Mouse (Mus musculus) c-Kit-negative CD71-positive TER-119-positive erythroid progenitor cells, embryonic 14.5 days (primary cell): ENCODE measurements around the gene Ppp1r18.
"Not testable (repeated sequence)": the region's sequence is repeated elsewhere in the genome, so short reads cannot be mapped to it uniquely, and the experiment has no call there.

ENCODE experiments used
- DNase-seq: peaks from one replicate; pipeline ENCODE4 v3.0.0-alpha.2; 2013; ENCODE audit warnings: low read depth, low spot score

Gene Ppp1r18

DNA sequence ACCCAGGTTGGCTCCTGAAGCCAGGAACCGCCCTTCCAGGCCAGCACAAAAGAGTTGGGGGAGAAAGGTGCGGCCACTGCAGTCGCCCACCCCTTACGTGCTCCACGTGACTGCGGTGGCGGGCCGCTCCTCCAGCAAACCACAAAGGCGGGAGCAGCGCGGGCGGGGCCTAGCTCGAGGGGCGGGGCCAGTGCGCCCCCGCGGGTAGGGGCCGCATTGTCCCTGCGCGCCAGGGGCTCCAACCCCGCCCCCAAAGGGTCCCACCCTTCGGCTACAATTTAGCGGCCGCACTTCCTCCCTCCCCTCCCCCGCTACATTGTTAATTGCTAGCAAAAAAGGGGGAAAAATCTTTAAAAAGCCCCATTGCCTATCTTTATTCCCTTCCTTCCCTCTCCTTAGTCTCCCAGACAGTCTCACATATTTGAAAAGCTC lies 28.4 kb upstream of the Ppp1r18 start:
- DNase-seq: no peak

DNA sequence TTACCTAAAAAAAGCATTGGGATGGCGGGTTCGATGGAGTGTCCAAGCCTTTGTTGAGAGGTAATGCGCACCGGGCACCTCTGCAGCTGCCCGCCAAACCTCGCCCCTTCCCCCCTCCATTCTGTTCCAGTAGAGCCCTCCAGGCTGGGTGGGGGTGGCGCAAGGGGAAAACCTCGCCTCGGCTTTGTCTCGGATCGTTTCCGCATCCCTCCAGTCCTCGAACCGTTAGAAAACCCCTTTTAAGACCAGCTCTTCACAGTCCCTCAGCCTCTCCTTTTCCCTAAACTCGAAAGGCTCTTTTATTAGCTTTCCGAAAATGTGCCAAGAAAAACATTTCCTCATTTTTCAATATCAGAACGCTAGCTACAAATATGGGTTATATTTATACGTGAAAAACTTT lies 27.9 kb upstream of the Ppp1r18 start:
- DNase-seq: no peak

DNA sequence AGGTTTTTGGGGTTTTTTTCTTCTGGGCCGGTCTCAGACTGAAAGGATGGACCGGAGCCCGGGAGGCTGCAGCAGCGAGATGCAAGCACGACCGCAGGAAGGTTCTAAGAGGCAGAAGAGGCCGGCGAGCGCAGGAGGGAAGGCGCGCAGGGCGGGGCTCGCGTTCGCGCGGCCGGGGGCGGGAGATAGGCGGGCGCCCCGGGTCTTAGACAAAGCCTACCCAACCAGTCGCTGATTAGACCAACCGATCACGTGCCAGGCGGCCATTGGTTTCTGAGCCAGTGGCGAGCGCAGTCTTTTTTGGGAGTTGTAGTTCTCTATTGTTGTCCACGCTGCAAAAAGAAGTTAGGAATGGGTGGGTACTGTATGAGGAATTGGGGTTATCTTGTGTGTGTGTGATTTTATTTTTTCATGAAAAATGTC lies 27.3 kb upstream of the Ppp1r18 start, which contains the start of gene Tubb5:
Gene Tubb5 (minus strand): TSS at position 185 of the 423 bp plus-strand sequence.
- DNase-seq: peak; percentile 89

DNA sequence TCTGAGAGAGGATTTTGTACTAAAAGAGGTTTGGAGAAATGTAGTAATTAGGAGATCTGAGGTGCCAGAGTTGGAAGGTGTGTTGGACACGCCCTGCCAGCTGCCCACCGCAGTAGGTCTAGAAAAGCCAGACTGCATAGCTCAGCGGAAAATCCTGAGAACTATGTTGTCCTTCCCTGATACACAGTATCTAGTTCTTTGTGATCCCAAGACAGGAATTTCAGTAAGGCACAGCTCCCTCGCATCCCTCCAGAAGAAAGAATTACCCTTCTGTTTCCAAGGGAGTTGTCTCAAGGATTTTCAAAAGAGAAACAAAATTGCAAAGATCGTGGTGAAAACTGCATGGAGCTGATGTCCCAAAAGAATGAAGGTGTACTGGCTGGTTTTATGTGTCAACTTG lies 26.8 kb upstream of the Ppp1r18 start:
- DNase-seq: no peak

DNA sequence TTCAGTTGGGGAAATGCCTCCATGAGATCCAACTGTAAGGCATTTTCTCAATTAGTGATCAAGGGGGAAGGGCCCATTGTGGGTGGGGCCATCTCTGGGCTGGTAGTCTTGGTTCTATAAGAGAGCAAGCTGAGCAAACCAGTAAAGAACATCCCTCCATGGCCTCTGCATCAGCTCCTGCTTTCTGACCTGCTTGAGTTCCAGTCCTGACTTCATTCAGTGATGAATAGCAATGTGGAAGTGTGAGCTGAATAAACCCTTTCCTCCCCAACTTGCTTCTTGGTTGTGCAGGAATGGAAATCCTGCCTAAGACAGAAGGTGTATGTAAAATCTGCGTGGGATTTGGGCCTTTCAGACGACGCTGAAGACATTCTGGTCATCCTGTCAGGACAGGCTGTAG lies 26.4 kb upstream of the Ppp1r18 start:
- DNase-seq: not testable (repeated sequence)

DNA sequence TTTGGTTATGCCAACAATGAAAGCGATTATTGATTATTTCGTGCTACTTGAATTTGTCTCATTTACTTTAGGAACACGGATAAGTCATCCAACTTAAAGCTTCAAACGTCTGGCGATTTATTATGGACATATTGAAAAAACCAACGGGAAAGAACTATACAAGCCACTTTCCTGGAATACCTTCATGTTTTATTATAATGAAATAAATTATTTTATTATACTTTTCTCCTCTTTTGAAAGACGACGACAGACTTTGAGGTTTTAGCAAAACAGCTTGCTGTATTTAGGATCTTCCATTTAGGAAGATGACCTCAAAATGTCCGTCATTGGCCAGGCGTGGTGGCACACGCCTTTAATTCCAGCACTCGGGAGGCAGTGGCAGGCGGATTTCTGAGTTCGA lies 24.8 kb upstream of the Ppp1r18 start:
- DNase-seq: no peak

DNA sequence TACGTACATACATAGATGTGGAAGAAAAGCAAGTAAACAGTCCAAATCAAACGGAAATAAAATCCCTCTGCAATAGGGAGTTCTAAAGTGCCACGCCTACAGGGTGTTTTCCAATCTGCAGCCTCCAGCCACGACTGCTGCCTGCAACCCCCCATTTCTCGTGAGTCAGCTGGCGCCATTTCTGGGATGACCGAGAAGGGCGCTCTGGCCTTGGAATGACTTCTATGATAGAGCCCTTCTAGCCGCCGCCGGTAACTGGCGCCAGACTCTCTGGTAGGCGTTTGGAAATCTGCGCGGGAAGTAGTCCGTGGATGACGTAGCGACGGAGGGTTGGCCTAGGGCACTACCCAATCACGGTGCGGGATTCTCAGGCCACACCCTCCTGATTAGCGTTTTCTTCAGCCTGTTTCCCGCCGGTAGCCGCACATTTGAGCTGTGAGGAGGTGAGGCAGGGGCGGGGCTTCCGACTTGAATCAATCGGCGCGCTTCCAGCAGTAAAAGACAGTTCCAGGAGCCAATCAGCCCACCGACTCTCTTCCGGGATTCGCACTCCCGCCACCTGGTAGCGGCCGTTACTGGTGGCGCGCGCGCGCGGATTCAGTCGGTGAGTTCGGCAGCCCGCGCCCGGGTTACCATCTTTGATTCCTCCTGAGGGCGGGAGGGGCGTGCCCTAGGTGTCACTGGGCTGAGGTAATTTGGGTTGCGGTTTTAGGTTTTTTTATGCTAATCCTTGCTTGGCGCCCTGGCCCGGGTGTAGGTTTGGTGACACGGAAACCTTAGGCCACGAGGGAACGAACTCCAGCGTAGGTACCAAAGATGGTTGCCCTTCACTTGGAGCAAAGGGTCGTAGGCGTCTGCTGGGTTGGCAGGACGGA lies 24.1 kb upstream of the Ppp1r18 start, which contains the start of gene Mdc1:
Gene Mdc1 (plus strand): TSS at position 440 of the 875 bp plus-strand sequence.
- DNase-seq: peak; percentile 100

DNA sequence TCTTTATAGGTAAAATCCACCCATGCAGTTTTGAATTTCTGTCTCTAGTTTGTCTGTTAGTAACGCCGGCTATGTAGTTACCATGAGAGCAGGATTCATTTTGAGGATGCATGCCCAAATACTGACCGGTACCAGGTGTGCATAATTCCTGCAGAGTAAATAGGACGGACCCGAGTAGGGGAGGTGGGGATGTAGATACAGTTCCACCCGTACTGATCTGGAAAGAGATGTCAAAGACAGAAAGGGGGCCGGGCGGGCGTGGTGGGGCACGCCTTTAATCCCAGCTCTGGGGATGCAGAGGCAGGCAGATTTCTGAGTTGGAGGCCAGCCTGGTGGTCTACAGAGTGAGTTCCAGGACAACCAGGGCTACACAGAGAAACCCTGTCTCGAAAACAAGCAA lies 23.4 kb upstream of the Ppp1r18 start:
- no peak for DNase-seq

DNA sequence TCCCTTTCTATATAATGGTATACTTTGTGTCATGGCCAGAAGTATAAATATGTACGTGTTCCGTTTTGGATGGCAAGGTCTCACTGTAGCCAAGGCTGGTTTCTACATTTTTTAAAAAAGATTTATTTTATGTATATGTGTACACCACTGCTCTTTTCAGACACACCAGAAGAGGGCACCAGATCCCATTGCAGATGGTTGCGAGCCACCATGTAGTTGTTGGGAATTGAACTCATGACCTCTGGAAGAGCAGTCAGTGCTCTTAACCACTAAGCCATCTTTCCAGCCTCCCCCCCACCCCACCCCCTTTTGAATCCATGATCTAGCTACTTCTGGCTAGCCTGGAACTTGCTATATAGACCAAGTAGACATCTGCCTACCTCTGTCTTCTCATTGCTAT lies 21.9 kb upstream of the Ppp1r18 start:
- DNase-seq: no peak

DNA sequence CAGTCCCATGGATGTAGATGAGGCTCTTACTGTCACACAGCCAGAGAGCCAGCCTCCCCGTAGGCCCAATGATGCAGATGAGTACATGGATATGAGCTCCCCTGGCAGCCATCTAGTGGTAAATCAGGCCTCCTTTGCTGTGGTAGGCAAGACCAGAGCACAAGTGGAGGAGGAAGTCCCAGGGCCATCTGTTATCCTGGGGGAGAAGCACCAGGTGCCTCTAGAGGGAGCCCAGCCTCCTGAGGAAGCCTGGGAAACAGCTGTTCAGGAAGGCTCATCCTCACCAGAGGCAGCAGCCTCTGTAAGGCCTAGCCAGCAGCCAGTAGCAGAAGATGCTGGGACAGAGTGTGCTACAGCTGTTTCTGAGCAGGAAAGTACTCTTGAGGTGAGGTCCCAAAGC lies 17.3 kb upstream of the Ppp1r18 start:
- DNase-seq: no peak

DNA sequence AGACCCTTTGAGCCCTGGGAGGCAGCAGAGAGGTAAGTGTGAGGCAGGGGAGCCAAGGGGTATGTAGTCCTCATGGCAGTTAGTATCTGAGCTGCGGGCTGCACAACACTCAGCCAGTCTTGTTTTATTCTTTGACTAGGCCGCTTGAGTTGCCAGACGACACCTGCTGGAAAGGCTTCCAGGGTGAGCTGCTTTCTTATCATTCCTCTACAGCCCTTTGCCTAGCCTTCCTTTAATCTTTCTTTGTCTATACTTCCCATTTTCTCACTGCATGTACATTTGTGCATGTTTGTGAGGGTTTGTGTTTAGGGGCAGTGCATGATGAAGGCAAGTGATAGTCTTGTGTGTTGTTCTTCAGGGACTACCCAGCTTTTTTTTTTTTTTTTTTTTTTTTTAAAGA lies 14.4 kb upstream of the Ppp1r18 start:
- no peak for DNase-seq

DNA sequence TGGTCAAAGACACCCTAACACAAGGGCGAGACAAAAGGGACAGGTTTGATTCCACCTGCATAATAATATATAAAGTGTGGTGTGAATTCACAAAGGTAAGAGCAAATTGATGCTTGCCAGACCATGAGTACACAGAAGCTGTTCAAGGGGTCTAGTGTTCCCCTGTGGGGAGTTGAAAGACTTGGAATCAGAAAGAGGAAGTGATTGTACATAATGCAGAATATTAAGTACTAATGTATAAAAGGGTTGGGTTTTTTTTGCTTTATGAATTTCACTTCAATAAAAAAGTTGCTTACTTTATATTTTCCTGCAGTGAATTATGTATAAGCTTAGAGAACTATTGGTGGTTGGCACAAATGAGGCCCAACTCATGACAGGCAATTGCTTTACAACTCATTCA lies 6.0 kb upstream of the Ppp1r18 start:
- DNase-seq: no peak

DNA sequence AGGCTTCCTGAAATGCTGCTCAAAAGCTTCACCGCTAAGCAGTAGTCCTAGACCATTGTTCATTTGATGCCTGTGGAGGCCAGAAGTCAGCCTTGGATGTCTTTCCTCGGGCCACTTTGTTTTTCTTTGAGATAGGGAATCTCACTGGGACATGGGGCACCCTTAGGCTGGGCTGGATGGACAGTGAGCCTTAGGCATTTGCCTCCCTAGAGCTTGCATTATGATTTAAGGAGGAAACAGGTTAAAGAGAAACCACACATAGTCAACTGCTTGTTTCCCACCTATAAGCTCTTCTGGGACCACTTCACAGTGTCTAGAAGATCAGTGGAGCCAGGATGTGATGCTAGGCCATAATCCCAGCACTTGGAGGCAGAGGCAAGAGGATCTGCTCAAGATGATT lies 5.6 kb upstream of the Ppp1r18 start:
- no peak for DNase-seq

DNA sequence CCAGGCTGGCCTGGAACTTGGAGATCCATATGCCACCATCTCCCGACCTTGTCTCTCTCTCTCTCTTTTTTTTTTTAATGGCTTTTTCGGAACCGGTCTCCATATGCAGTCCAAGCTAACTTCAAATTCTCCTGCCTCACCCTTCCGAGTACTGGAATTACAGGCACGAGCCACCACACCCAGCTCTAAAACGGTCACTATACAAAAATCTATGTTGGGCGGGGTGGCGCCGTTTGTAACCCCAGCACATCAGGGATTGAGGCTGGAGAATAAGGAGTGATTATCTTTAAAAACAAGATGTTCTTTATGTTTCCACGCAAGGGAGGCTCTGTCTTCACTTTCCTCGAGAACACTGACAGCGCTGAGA lies 4.6 kb upstream of the Ppp1r18 start:
- no peak for DNase-seq

DNA sequence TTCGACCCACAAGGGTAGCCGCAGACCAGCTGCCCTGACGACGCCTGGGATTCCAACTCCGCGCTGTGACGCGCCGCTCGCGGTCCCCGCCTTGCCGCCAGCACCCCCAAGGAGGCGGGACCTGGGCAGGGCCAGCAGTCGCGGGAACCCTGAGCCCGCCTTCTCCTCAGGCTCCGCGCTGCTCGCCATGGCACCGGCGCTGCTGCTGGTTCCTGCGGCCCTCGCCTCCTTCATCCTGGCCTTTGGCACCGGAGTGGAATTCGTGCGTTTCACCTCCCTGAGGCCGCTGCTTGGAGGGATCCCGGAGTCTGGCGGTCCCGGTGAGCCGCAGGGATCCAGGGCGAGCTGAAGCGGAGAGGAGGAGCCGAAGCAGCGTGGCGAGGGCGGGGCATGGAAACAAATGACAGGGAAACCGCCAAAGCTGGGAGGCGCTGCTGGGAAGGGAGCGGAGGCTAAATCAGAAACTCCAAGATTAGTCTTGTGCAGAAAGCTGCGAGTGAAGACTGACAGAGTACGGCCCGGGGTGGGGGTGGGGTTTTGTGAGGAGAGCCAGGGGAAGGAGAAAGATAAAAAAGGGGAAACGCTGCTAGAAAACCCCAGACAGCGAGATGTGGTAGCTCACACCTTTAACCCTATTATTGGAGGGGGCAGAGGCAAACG lies 4.1 kb upstream of the Ppp1r18 start, which contains the start of gene Nrm:
Gene Nrm (plus strand): TSS at position 121 of the 660 bp plus-strand sequence.
- DNase-seq: peak; percentile 80

DNA sequence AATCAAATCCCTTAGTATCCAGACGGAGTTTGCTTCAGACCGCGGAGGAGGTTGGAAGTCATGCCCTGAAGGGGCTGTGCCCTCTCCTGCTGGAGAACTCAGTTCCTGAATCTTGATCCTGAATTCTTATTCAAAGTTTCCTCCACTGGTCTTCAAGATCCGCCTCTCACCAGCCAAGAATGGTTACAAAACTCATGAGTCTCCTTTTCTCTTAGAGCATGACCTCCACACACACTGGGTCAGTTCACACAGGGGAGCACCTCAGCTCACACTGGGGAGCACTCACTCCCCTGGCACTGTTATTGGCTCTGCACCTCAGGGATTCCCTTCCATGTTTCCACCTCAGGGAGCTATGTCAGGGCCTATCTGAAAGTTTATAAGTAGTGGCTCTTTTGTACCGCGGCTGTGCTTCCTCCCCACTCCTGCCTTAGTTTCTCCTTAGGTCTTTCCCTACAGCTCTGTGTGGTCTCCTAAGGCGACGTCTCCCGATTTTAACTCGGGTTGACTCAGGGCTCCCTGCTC lies 500 bp upstream of the Ppp1r18 start:
- DNase-seq: no peak

DNA sequence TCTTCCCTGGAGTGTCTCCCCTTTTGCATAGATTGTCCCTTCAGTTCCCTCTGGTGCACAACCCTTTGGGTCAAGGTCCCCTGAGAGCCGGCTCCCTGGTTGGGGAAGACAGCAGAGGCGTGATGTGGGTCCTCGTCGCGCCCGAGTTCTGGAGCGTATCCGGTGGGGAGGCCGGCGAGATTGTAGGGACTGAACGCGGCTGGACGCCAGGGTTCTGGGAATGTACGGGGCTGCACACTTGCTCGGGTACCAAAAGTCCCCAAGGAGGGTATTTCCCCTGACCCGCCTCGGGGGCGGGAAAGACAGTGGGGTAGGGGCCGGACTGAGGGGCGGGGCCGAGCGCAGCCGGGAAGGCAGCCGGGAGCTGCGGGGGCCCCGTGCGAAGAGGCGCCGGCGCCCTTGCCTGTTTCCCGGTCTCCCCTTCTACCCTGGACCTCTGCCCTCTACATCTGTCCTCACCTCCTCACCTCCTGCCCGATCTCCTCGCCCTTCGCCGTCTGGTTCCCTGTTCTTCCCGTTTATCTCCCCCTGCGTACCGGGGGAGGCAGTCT lies 963 bp downstream of the Ppp1r18 start:
- DNase-seq: no peak

DNA sequence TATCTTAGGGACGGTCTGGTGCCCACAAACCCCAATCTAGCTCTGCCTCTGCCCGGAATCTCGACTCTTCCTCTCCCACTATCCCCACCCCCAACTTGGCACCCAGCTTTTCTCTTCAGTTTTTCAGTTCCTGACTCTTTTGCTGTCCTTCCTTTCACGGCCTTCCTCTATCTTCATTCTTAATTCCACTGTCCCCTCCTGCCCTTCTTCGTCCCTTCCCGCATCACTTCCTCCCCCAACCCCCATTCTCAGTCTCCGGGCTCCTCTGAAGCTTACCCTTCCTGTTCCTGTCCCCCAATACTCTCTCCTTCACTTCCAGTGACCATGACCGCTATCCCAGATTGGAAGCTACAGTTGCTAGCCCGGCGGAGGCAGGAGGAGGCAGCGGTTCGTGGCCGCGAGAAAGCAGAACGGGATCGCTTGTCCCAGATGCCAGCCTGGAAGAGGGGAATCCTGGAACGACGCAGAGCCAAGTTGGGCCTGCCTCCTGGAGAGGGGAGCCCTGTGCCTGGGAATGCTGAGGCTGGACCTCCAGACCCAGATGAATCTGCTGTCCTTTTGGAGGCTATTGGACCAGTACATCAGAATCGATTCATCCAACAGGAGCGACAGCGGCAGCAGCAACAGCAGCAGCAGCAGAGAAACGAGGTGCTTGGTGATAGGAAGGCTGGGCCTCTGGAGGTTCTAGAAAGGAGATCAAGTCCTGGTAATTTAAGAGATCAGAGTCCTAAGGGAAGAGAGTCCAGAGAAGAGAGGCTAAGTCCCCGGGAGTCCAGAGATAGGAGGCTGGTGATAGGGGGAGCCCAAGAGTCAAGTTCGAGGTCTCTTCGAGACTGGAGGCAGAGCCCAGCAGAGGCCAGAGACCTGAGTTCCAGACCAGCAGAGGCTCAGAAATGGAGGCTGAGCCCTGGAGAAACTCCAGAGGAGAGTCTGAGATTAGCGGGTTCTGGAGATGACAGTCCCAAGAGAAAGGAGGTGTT lies 1.8 kb downstream of the Ppp1r18 start:
- DNase-seq: no peak

DNA sequence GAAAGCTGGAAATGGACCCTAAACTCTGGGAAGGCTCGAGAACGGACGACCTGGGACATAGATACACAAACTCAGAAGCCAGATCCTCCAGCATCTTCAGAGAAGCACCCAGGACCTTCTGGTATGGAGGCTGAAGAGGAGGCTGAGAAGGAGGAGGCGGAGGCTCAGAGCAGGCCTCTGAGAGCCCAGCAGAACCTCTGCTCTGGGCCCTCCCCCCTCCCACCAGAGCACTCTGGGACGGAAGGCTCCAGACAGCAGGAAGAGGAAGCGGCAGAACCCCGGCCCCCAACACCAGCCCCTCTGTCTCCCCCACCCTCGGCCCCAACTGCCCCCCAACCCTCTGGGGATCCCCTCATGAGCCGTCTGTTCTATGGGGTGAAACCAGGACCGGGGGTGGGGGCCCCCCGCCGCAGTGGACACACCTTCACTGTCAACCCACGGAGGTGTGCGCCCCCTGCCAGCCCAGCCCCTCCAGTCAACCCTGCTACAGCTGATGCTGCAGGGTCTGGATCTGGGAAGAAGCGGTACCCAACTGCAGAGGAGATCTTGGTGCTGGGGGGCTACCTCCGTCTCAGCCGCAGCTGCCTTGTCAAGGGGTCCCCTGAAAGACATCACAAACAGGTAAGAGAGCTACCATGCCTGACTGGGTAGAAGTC lies 2.9 kb downstream of the Ppp1r18 start:
- no peak for DNase-seq

DNA sequence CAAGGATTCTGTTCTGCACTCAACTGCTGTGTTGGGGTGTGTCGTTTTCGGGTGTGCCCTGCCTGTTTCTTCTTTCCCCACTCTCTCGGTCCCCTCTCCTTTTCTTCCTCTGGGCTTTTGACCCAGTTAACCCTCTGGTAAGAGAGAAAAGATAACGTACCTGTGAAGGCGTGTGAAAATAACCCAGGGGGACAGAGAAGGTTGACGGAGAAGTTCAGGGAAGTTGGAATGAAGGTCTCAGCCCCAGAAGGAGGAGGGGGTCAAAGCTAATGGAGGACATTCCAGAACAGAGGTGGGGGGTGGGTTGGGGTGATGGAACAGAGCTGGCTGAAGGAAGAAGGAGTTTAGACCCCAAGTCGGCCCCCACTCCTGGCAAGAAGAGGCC lies 3.6 kb downstream of the Ppp1r18 start:
- no peak for DNase-seq
